22 mouse cellular contexts compared by ENCODE assay signal in genomic region chr2:63853226-63853625, GRCm38 (mm10).
DNase-seq lines count a peak whose midpoint lies in the region; ATAC-seq lines count a peak whose summit lies in the region.
"Had no signal": no experiment of that assay in that cellular context is flagged by ENCODE, and none has a peak within 500 bp of the region (broad histone marks: within the 10 kb centered on the region; RNA-seq: fewer than 3 reads in every experiment).

No protein-coding gene starts in this region.

- no peaks in the 10 kb centered on the region for H3K27me3 ChIP-seq in forebrain, embryonic 11.5 days (ENCODE audit: control insufficient read depth, insufficient read depth, low read length)
- no peaks in the 10 kb centered on the region for H3K27me3 ChIP-seq in forebrain, embryonic 16.5 days (replicated peaks; ENCODE audit: control insufficient read depth, insufficient read depth, low read length)
- H3K27me3 ChIP-seq in hindbrain, embryonic 12.5 days: no peaks in the 10 kb centered on the region
- no peaks in the 10 kb centered on the region for H3K27me3 ChIP-seq in hindbrain, embryonic 16.5 days (replicated peaks; ENCODE audit: control insufficient read depth, insufficient read depth, low read length)
- H3K27me3 ChIP-seq in neural tube, embryonic 13.5 days: no peaks in the 10 kb centered on the region
- no peaks in the 10 kb centered on the region for H3K27me3 ChIP-seq in neural tube, embryonic 15.5 days (replicated peaks)
- H3K27me3 ChIP-seq: embryonic facial prominence, embryonic 13.5 days; heart, embryonic 15.5 days had no signal

- H3K9me3 ChIP-seq in forebrain, embryonic 11.5 days (ENCODE audit: control insufficient read depth, low read length): no peaks in the 10 kb centered on the region
- no peaks in the 10 kb centered on the region for H3K9me3 ChIP-seq in forebrain, embryonic 16.5 days (ENCODE audit: control insufficient read depth, low read length)
- H3K9me3 ChIP-seq in hindbrain, embryonic 12.5 days (replicated peaks): no peaks in the 10 kb centered on the region
- H3K9me3 ChIP-seq in hindbrain, embryonic 16.5 days (ENCODE audit: control insufficient read depth, low read length): no peaks in the 10 kb centered on the region
- no peaks in the 10 kb centered on the region for H3K9me3 ChIP-seq in neural tube, embryonic 13.5 days
- no peaks in the 10 kb centered on the region for H3K9me3 ChIP-seq in neural tube, embryonic 15.5 days (replicated peaks)
- H3K9me3 ChIP-seq: embryonic facial prominence, embryonic 13.5 days; heart, embryonic 15.5 days had no signal

- 35% methylated on average over 10 of the region's 10 CpGs for WGBS in forebrain, embryonic 11.5 days
- WGBS in forebrain, embryonic 16.5 days: 14% methylated on average over 10 of the region's 10 CpGs
- 57% methylated on average over 10 of the region's 10 CpGs for WGBS in hindbrain, embryonic 12.5 days
- 44% methylated on average over 10 of the region's 10 CpGs for WGBS in hindbrain, embryonic 16.5 days
- 50% methylated on average over 10 of the region's 10 CpGs for WGBS in neural tube, embryonic 13.5 days
- 47% methylated on average over 10 of the region's 10 CpGs for WGBS in neural tube, embryonic 15.5 days

- no peak overlapping the region for H3K9ac ChIP-seq in forebrain, embryonic 11.5 days (ENCODE audit: low read length)
- H3K9ac ChIP-seq in forebrain, embryonic 16.5 days (replicated peaks; ENCODE audit: low read depth, low read length): no peak overlapping the region
- no peak overlapping the region for H3K9ac ChIP-seq in hindbrain, embryonic 12.5 days
- no peak overlapping the region for H3K9ac ChIP-seq in hindbrain, embryonic 16.5 days (ENCODE audit: low read depth, low read length)
- H3K9ac ChIP-seq in neural tube, embryonic 13.5 days: no peak overlapping the region
- H3K9ac ChIP-seq in neural tube, embryonic 15.5 days (replicated peaks): no peak overlapping the region
- H3K9ac ChIP-seq: embryonic facial prominence, embryonic 13.5 days; heart, embryonic 15.5 days had no signal

- no peak for DNase-seq in forebrain, embryonic 11.5 days (ENCODE audit: low spot score)
- DNase-seq in c-Kit-positive CD71-positive TER-119-positive erythroid progenitor cells, embryonic 14.5 days (ENCODE audit: low spot score): no peak
- DNase-seq in ovary, postnatal 10 days (ENCODE audit: low spot score): no peak
- DNase-seq: adrenal gland, postnatal 14 days; cerebellum, adult 11 months; cerebellum, adult 8-10 months; cerebellum, postnatal 25 days; gastrocnemius, postnatal 14 days; heart, adult 2 months; heart, postnatal 14 days; kidney, adult 2 months had no signal

- H3K4me3 ChIP-seq in forebrain, embryonic 11.5 days (ENCODE audit: low read depth, low read length): no peak overlapping the region
- H3K4me3 ChIP-seq in forebrain, embryonic 16.5 days (replicated peaks; ENCODE audit: low read length): no peak overlapping the region
- H3K4me3 ChIP-seq in hindbrain, embryonic 12.5 days: no peak overlapping the region
- no peak overlapping the region for H3K4me3 ChIP-seq in hindbrain, embryonic 16.5 days (ENCODE audit: low read length)
- H3K4me3 ChIP-seq in neural tube, embryonic 13.5 days: no peak overlapping the region
- no peak overlapping the region for H3K4me3 ChIP-seq in neural tube, embryonic 15.5 days (replicated peaks)
- H3K4me3 ChIP-seq: embryonic facial prominence, embryonic 13.5 days; heart, adult 2 months; heart, embryonic 15.5 days had no signal

- H3K4me2 ChIP-seq in forebrain, embryonic 11.5 days (ENCODE audit: low read depth, low read length, severe bottlenecking): no peak overlapping the region
- H3K4me2 ChIP-seq in forebrain, embryonic 16.5 days (ENCODE audit: low read length): no peak overlapping the region
- H3K4me2 ChIP-seq in hindbrain, embryonic 12.5 days (replicated peaks): no peak overlapping the region
- no peak overlapping the region for H3K4me2 ChIP-seq in hindbrain, embryonic 16.5 days (ENCODE audit: low read length)
- no peak overlapping the region for H3K4me2 ChIP-seq in neural tube, embryonic 13.5 days
- no peak overlapping the region for H3K4me2 ChIP-seq in neural tube, embryonic 15.5 days
- H3K4me2 ChIP-seq: embryonic facial prominence, embryonic 13.5 days; heart, embryonic 11.5 days; heart, embryonic 15.5 days had no signal

- H3K27ac ChIP-seq in forebrain, embryonic 11.5 days (ENCODE audit: low read depth, low read length): no peak overlapping the region
- H3K27ac ChIP-seq in forebrain, embryonic 16.5 days (ENCODE audit: low read length): no peak overlapping the region
- no peak overlapping the region for H3K27ac ChIP-seq in hindbrain, embryonic 12.5 days
- no peak overlapping the region for H3K27ac ChIP-seq in hindbrain, embryonic 16.5 days (ENCODE audit: low read depth, low read length)
- H3K27ac ChIP-seq in neural tube, embryonic 13.5 days (replicated peaks): no peak overlapping the region
- no peak overlapping the region for H3K27ac ChIP-seq in neural tube, embryonic 15.5 days (replicated peaks)
- H3K27ac ChIP-seq: embryonic facial prominence, embryonic 13.5 days; heart, adult 2 months; heart, embryonic 15.5 days had no signal

- no peaks in the 10 kb centered on the region for H3K36me3 ChIP-seq in forebrain, embryonic 11.5 days (ENCODE audit: control insufficient read depth, insufficient read depth, low read length)
- H3K36me3 ChIP-seq in forebrain, embryonic 16.5 days (ENCODE audit: control insufficient read depth, insufficient read depth): no peaks in the 10 kb centered on the region
- H3K36me3 ChIP-seq in hindbrain, embryonic 12.5 days: no peaks in the 10 kb centered on the region
- H3K36me3 ChIP-seq in hindbrain, embryonic 16.5 days (ENCODE audit: control insufficient read depth, insufficient read depth, low read length): no peaks in the 10 kb centered on the region
- no peaks in the 10 kb centered on the region for H3K36me3 ChIP-seq in neural tube, embryonic 13.5 days
- H3K36me3 ChIP-seq in neural tube, embryonic 15.5 days: no peaks in the 10 kb centered on the region
- H3K36me3 ChIP-seq: embryonic facial prominence, embryonic 13.5 days; heart, embryonic 15.5 days had no signal

- ATAC-seq in forebrain, embryonic 11.5 days (replicated peaks; ENCODE audit: low FRiP score): peak; percentile 33; the same call in 1 of the 2 replicates
- no peak for ATAC-seq in forebrain, embryonic 16.5 days
- 0 out of 2 replicates have a peak, but pooled peaks have one; percentile 38 for ATAC-seq in hindbrain, embryonic 12.5 days (ENCODE audit: low FRiP score)
- ATAC-seq in hindbrain, embryonic 16.5 days: no peak
- peak; percentile 20; the same call in 1 of the 2 replicates for ATAC-seq in neural tube, embryonic 13.5 days (ENCODE audit: low read depth)
- no peak for ATAC-seq in neural tube, embryonic 15.5 days (ENCODE audit: low FRiP score)
- ATAC-seq: activated CD4-positive, CD25-positive, alpha-beta regulatory T cell, adult 4 months; intestine, embryonic 16.5 days; Patski had no signal

- H3K4me1 ChIP-seq in forebrain, embryonic 11.5 days (replicated peaks; ENCODE audit: control insufficient read depth, insufficient read depth, low read length): peaks cover 3% of the 10 kb centered on the region; the same call in 1 of the 2 replicates
- peaks cover 22% of the 10 kb centered on the region for H3K4me1 ChIP-seq in forebrain, embryonic 16.5 days (replicated peaks; ENCODE audit: control insufficient read depth, insufficient read depth, low read length)
- peaks cover 16% of the 10 kb centered on the region for H3K4me1 ChIP-seq in hindbrain, embryonic 12.5 days
- peaks cover 2% of the 10 kb centered on the region for H3K4me1 ChIP-seq in hindbrain, embryonic 16.5 days (ENCODE audit: control insufficient read depth, insufficient read depth, low read depth, low read length)
- peaks cover 33% of the 10 kb centered on the region for H3K4me1 ChIP-seq in neural tube, embryonic 13.5 days (replicated peaks)
- peaks cover 12% of the 10 kb centered on the region for H3K4me1 ChIP-seq in neural tube, embryonic 15.5 days

Comparison
In these comparisons a context has a peak if more than half of its experiments do, and no peak if none do; other contexts are left out.
1. ATAC-seq: peak in forebrain, embryonic 11.5 days (single experiment), hindbrain, embryonic 12.5 days (single experiment) and neural tube, embryonic 13.5 days (single experiment); none in forebrain, embryonic 16.5 days (single experiment), hindbrain, embryonic 16.5 days (single experiment) and neural tube, embryonic 15.5 days (single experiment).